Mouse (Mus musculus) midbrain, embryonic 12.5 days (tissue): ENCODE data around the gene Lrmda. TPM values are rescaled to one million over a fixed set of nuclear protein-coding genes. Genes with fewer than 3 reads are reported as not detected.

ENCODE experiments used
- ATAC-seq: fragments of 200-750 bp; cut with Nextera tagmentation; 2 replicates; pipeline ENCODE4 v1.8.0; 2017; ENCODE audit warnings: low read depth, moderate TSS enrichment, moderate library complexity; ENCODE audit not compliant: low FRiP score
- H3K27ac ChIP-seq: fragments of 300-500 bp; sonication (generic); replicated peaks from 2 replicates; pipeline ENCODE4 v1.5.1; 2016; ENCODE audit warnings: mild to moderate bottlenecking
- H3K27me3 ChIP-seq: fragments of 300-500 bp; sonication (generic); 2 replicates; pipeline ENCODE4 v1.6.1; 2016; ENCODE audit warnings: mild to moderate bottlenecking
- H3K36me3 ChIP-seq: fragments of 300-500 bp; sonication (generic); 2 replicates; pipeline ENCODE4 v1.6.1; 2016
- H3K4me1 ChIP-seq: fragments of 300-500 bp; sonication (generic); 2 replicates; pipeline ENCODE4 v1.6.1; 2016
- H3K4me2 ChIP-seq: fragments of 300-500 bp; sonication (generic); replicated peaks from 2 replicates; pipeline ENCODE4 v1.6.1; 2016; ENCODE audit warnings: mild to moderate bottlenecking, moderate library complexity
- H3K4me3 ChIP-seq: fragments of 300-500 bp; sonication (generic); 2 replicates; pipeline ENCODE4 v1.5.1; 2016; ENCODE audit warnings: mild to moderate bottlenecking
- H3K9ac ChIP-seq: fragments of 300-500 bp; sonication (generic); replicated peaks from 2 replicates; pipeline ENCODE4 v1.6.1; 2016; ENCODE audit warnings: mild to moderate bottlenecking, moderate library complexity
- H3K9me3 ChIP-seq: fragments of 300-500 bp; sonication (generic); 2 replicates; pipeline ENCODE4 v1.6.1; 2016; ENCODE audit warnings: mild to moderate bottlenecking
- WGBS: fragments of 180-500 bp; shearing (Covaris S2); methylation state at CpG from one replicate; pipeline ENCODE4 v1.1.7; 2016; 5-methylcytosine and 5-hydroxymethylcytosine counted together
- polyA plus RNA-seq: library from polyadenylated mRNA; unstranded; fragments of >200 nt; fragmentation: Nextera tagmentation; extraction: Ambion mirVana; gene quantifications from 2 replicates; pipeline ENCODE4 v1.2.1, GENCODE M21; 2016

Lrmda gene
- polyA plus RNA-seq, 1 experiment from 2014 or later = not detected

- Histone ChIP-seq H3K4me3 (no peak overlapping the region), H3K4me1 (no peaks in the 10 kb centered on the region), H3K9ac (no peak overlapping the region), H3K27me3 (no peaks in the 10 kb centered on the region), H3K27ac (no peak overlapping the region), H3K36me3 (no peaks in the 10 kb centered on the region), H3K4me2 (no peak overlapping the region), H3K9me3 (no peaks in the 10 kb centered on the region)
- WGBS = 93% methylated on average over 1 of the region's 2 CpGs
- ATAC-seq = no peak
These were observed 903.7 kb downstream of the Lrmda start for GRCm38 (mm10) chr14:22923251-22923650.

DNA sequence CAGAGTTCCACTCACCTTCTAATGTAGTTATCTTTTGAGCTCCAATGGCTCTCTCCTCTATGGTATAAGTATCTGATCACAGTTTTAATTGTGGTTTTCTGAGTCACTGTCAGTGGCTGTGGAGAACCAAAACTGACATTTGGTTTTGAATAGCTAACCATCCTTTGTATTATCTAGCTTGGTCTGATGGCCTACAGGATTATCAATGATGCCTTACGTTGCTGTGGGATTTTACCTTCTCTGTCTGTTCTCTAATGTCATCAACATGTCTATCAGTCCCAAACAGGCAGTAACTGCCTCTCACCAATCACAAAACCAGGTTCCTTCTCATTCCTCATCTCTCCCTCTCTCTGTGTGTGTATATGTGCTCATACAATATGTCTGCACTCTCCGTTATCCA, 908.8 kb downstream of the Lrmda start:
- Histone ChIP-seq H3K4me1 (no peaks in the 10 kb centered on the region), H3K27ac (no peak overlapping the region), H3K4me3 (no peak overlapping the region), H3K4me2 (no peak overlapping the region), H3K9ac (no peak overlapping the region), H3K36me3 (no peaks in the 10 kb centered on the region), H3K9me3 (no peaks in the 10 kb centered on the region), H3K27me3 (no peaks in the 10 kb centered on the region)
- WGBS = 78% methylated on average over 2 of the region's 2 CpGs
- no peak for ATAC-seq

GRCm38 (mm10) chr14:22928683-22929082, 909.2 kb downstream of the Lrmda start:
- no peak for ATAC-seq
- WGBS = 89% methylated on average over 1 of the region's 1 CpGs
- Histone ChIP-seq H3K27ac (no peak overlapping the region), H3K4me3 (no peak overlapping the region), H3K27me3 (no peaks in the 10 kb centered on the region), H3K9me3 (no peaks in the 10 kb centered on the region), H3K4me2 (no peak overlapping the region), H3K36me3 (no peaks in the 10 kb centered on the region), H3K9ac (no peak overlapping the region), H3K4me1 (no peaks in the 10 kb centered on the region)

GRCm38 (mm10) chr14:22929585-22929984, 910.1 kb downstream of the Lrmda start:
- Histone ChIP-seq H3K36me3 (no peaks in the 10 kb centered on the region), H3K27me3 (no peaks in the 10 kb centered on the region), H3K27ac (no peak overlapping the region), H3K4me1 (no peaks in the 10 kb centered on the region), H3K9ac (no peak overlapping the region), H3K4me3 (no peak overlapping the region), H3K9me3 (no peaks in the 10 kb centered on the region), H3K4me2 (no peak overlapping the region)
- WGBS = 89% methylated on average over 2 of the region's 2 CpGs
- no peak for ATAC-seq

GRCm38 (mm10) chr14:22930488-22931046, 911.1 kb downstream of the Lrmda start:
- Histone ChIP-seq H3K27ac (no peak overlapping the region), H3K27me3 (no peaks in the 10 kb centered on the region), H3K4me2 (no peak overlapping the region), H3K36me3 (no peaks in the 10 kb centered on the region), H3K9ac (no peak overlapping the region), H3K9me3 (no peaks in the 10 kb centered on the region), H3K4me1 (no peaks in the 10 kb centered on the region), H3K4me3 (no peak overlapping the region)
- ATAC-seq = no peak
- 79% methylated on average over 9 of the region's 9 CpGs for WGBS

- Histone ChIP-seq H3K4me2 (no peak overlapping the region), H3K27ac (no peak overlapping the region), H3K9me3 (no peaks in the 10 kb centered on the region), H3K36me3 (no peaks in the 10 kb centered on the region), H3K9ac (no peak overlapping the region), H3K4me3 (no peak overlapping the region), H3K4me1 (no peaks in the 10 kb centered on the region), H3K27me3 (no peaks in the 10 kb centered on the region)
- ATAC-seq = no peak
- 82% methylated on average over 4 of the region's 4 CpGs for WGBS
These were observed 911.8 kb downstream of the Lrmda start for GRCm38 (mm10) chr14:22931114-22931822.

DNA sequence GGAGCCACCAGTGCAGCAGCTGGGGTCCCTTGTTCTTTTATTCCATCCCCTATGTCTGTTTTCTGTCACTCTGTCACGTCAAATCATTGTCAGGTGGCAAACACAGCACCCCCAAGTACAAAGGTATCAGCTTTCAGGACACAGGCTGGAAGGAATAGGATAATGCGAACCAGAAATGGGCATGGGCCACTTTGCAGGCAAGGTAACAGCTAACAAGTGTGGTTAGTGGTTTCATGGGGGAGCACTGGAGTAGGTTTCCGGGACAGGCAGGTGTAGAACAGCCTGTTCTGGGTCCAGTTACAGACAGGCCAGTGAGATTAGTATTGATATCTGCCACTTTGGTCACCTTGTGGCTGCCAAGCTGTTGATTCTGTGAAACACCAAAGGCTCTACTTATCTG, 917.2 kb downstream of the Lrmda start:
- Histone ChIP-seq H3K9ac (no peak overlapping the region), H3K4me1 (no peaks in the 10 kb centered on the region), H3K27me3 (no peaks in the 10 kb centered on the region), H3K9me3 (no peaks in the 10 kb centered on the region), H3K36me3 (no peaks in the 10 kb centered on the region), H3K4me3 (no peak overlapping the region), H3K27ac (no peak overlapping the region), H3K4me2 (no peak overlapping the region)
- ATAC-seq = no peak
- 84% methylated on average over 3 of the region's 3 CpGs for WGBS

DNA sequence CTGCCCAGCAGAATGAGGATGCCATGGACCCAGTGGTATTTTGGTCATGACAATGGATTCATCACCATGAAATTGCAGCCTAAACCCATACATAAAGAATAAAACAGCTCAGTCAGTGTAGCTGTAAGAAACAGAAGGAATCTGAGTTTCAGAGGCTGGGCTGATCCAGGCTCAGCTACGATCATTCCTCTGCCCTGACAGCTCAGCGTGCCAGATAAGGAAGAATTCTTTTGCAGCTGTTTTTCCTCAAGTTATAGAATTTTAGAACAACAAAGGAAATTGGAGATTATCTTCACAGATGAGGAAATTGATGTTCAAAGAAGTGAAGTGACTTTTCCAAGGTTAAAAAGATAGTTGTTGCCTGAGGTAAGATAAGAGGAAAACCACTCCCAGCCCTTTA, 921.1 kb downstream of the Lrmda start:
- WGBS = 60% methylated on average over 2 of the region's 2 CpGs
- H3K4me3 ChIP-seq = no peak overlapping the region
- no peaks in the 10 kb centered on the region for H3K9me3 ChIP-seq
- no peak overlapping the region for H3K9ac ChIP-seq
- no peak for ATAC-seq
- no peak overlapping the region for H3K27ac ChIP-seq
- no peaks in the 10 kb centered on the region for H3K36me3 ChIP-seq
- no peaks in the 10 kb centered on the region for H3K27me3 ChIP-seq
- H3K4me1 ChIP-seq = no peaks in the 10 kb centered on the region
- no peak overlapping the region for H3K4me2 ChIP-seq

- Histone ChIP-seq H3K9me3 (no peaks in the 10 kb centered on the region), H3K4me2 (no peak overlapping the region), H3K4me3 (no peak overlapping the region), H3K36me3 (no peaks in the 10 kb centered on the region), H3K27ac (no peak overlapping the region), H3K4me1 (no peaks in the 10 kb centered on the region), H3K9ac (no peak overlapping the region), H3K27me3 (no peaks in the 10 kb centered on the region)
- ATAC-seq = no peak
- 87% methylated on average over 2 of the region's 2 CpGs for WGBS
These were observed 923.1 kb downstream of the Lrmda start for GRCm38 (mm10) chr14:22942569-22942968.

GRCm38 (mm10) chr14:22949466-22949865, 930.0 kb downstream of the Lrmda start:
- Histone ChIP-seq H3K9me3 (no peaks in the 10 kb centered on the region), H3K4me1 (0 out of 2 replicates have a peak, but pooled peaks cover 8% of the 10 kb centered on the region), H3K36me3 (no peaks in the 10 kb centered on the region), H3K4me3 (no peak overlapping the region), H3K9ac (no peak overlapping the region), H3K4me2 (no peak overlapping the region), H3K27me3 (no peaks in the 10 kb centered on the region), H3K27ac (no peak overlapping the region)
- ATAC-seq = no peak

DNA sequence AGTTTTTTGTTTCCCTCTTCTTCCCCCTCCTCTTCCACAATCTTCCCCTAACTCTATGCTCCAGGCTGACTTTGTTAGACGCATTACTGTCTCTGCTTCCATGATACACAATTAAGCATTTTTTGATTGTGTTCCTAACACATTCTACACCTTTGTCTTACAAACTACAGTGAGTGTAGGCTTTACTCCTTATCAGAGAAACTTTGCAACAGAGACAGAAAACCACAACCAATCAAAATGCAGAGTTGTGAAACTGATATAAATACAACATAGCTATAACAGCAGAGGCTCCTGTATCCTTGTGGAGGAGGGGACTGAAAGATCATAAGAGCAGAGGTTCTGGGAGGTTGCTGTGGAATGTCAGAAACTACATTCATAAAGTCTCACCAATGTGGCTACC, 933.5 kb downstream of the Lrmda start:
- no peaks in the 10 kb centered on the region for H3K36me3 ChIP-seq
- no peaks in the 10 kb centered on the region for H3K9me3 ChIP-seq
- no peak overlapping the region for H3K27ac ChIP-seq
- no peaks in the 10 kb centered on the region for H3K27me3 ChIP-seq
- H3K4me2 ChIP-seq = no peak overlapping the region
- WGBS = 87% methylated on average over 1 of the region's 1 CpGs
- no peak for ATAC-seq
- no peak overlapping the region for H3K9ac ChIP-seq
- H3K4me3 ChIP-seq = no peak overlapping the region
- 0 out of 2 replicates have a peak, but pooled peaks cover 8% of the 10 kb centered on the region for H3K4me1 ChIP-seq

DNA sequence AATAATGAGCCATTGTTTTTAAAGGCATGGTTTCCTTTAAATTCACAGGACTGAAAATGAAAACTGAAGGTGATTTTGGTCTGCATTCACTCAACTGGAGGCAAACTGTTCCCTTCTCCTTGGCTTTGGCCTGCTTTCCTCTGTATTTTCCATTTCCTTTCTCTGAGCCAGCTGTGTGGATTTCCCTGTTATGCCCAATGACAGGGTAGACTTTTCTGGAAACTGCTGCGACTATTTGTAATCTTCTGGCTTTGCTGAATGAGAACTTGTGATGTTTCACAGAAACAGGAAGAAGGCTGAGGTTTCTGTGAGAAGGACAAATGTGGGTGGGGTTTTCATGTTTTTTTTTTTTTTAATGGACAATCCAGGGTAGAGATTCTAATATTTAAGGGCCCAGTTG, 940.7 kb downstream of the Lrmda start:
- ATAC-seq = no peak
- Histone ChIP-seq H3K36me3 (no peaks in the 10 kb centered on the region), H3K4me1 (0 out of 2 replicates have a peak, but pooled peaks cover under 1% of the 10 kb centered on the region), H3K9ac (no peak overlapping the region), H3K27me3 (no peaks in the 10 kb centered on the region), H3K4me3 (no peak overlapping the region), H3K27ac (no peak overlapping the region), H3K4me2 (no peak overlapping the region), H3K9me3 (no peaks in the 10 kb centered on the region)
- WGBS = 97% methylated on average over 1 of the region's 1 CpGs
